Mouse (Mus musculus) embryonic fibroblast, embryonic 13.5 days (primary cell): ENCODE measurements around the gene Ablim1.

Experiments used
- CTCF ChIP-seq: IDR thresholded peaks from 2 replicates; pipeline ENCODE4 v1.5.1; 2011; ENCODE audit warnings: mild to moderate bottlenecking, control low read depth, low read length, moderate library complexity, borderline replicate concordance; ENCODE audit not compliant: insufficient read depth
- POLR2A ChIP-seq: IDR thresholded peaks from 2 replicates; pipeline ENCODE4 v1.6.1; 2011; ENCODE audit warnings: low read depth, mild to moderate bottlenecking, control low read depth, low read length, moderate library complexity

GRCm38 (mm10) chr19:57163315-57163714 lies 151.4 kb downstream of the Ablim1 start:
- TF ChIP-seq CTCF, result no peak
- TF ChIP-seq POLR2A, result no peak
